In genomic region chr15:97373203-97374084, GRCm38 (mm10) we compare ENCODE assay signal across 8 mouse cellular contexts.
DNase-seq lines count a peak whose midpoint lies in the region; ATAC-seq and TF ChIP-seq lines count a peak whose summit lies in the region.

No protein-coding gene starts in this region.

- H3K4me3 ChIP-seq in CH12.LX (replicated peaks in 1 of 3; ENCODE audit: low read depth in 2 of 3, low read length in 2 of 3, poor library complexity in 1 of 3), result peak overlapping the region; percentile 58 to 94 (median 69)
- peak overlapping the region; percentile 27 to 33 for H3K4me3 ChIP-seq in heart, embryonic 14.5 days (ENCODE audit: control insufficient read depth in 1 of 2, insufficient read depth in 1 of 2, low read depth in 1 of 2, low read length in 2 of 2)
- peak overlapping the region; percentile 11 for H3K4me3 ChIP-seq in limb, embryonic 12.5 days (replicated peaks)
- peak overlapping the region; percentile 20 for H3K4me3 ChIP-seq in midbrain, embryonic 12.5 days

- peak; percentile 89 for DNase-seq in CH12.LX (ENCODE audit: extremely low read depth)
- DNase-seq in brain, adult 2 months (ENCODE audit: low read depth, low spot score), result peak; percentile 50
- peak; percentile 77 for DNase-seq in thymus, postnatal 0 days (ENCODE audit: low spot score)
- DNase-seq in frontal cortex, postnatal 10 days (ENCODE audit: low spot score in 2 of 2), result no peak
- DNase-seq in ovary, postnatal 36 days (ENCODE audit: low spot score), result no peak

- no peak for ATAC-seq in heart, embryonic 14.5 days (ENCODE audit: insufficient number of reproducible peaks, insufficient read depth, low FRiP score, low read depth)
- no peak for ATAC-seq in limb, embryonic 12.5 days (ENCODE audit: insufficient number of reproducible peaks, insufficient read depth, low FRiP score, low TSS enrichment, low read depth)
- no peak for ATAC-seq in midbrain, embryonic 12.5 days (ENCODE audit: low FRiP score, low read depth)

- H3K27ac ChIP-seq in CH12.LX (ENCODE audit: insufficient read depth, low read depth), result peak overlapping the region; percentile 99
- H3K27ac ChIP-seq in heart, embryonic 14.5 days (replicated peaks in 1 of 2; ENCODE audit: control insufficient read depth in 1 of 2, insufficient read depth in 1 of 2, low read depth in 2 of 2, low read length in 2 of 2), result peak overlapping the region; percentile 32 to 44; a peak in 2 of 4 replicates
- H3K27ac ChIP-seq in limb, embryonic 12.5 days, result no peak overlapping the region
- no peak overlapping the region for H3K27ac ChIP-seq in midbrain, embryonic 12.5 days (replicated peaks)

- peaks cover 47% of the 10 kb centered on the region for H3K79me2 ChIP-seq in CH12.LX (replicated peaks; ENCODE audit: control insufficient read depth, extremely low read depth, insufficient read depth, poor library complexity, severe bottlenecking)

- peaks cover 12 to 27% of the 10 kb centered on the region in 2 experiments for H3K4me1 ChIP-seq in CH12.LX (ENCODE audit: control insufficient read depth in 1 of 2, insufficient read depth in 2 of 2)
- peaks cover 13 to 18% of the 10 kb centered on the region in 2 experiments for H3K4me1 ChIP-seq in heart, embryonic 14.5 days (ENCODE audit: control insufficient read depth in 2 of 2, insufficient read depth in 2 of 2, low read length in 2 of 2)
- peaks cover 8% of the 10 kb centered on the region; the same call in 1 of the 2 replicates for H3K4me1 ChIP-seq in limb, embryonic 12.5 days (replicated peaks)
- H3K4me1 ChIP-seq in midbrain, embryonic 12.5 days, result peaks cover 7% of the 10 kb centered on the region

- WGBS in heart, embryonic 14.5 days, result 10% methylated on average over 25 of the region's 25 CpGs
- 9% methylated on average over 24 of the region's 25 CpGs for WGBS in limb, embryonic 12.5 days
- 13% methylated on average over 23 of the region's 25 CpGs for WGBS in midbrain, embryonic 12.5 days

- no peaks in the 10 kb centered on the region for H3K27me3 ChIP-seq in CH12.LX (replicated peaks)
- H3K27me3 ChIP-seq in heart, embryonic 14.5 days (ENCODE audit: control insufficient read depth, insufficient read depth, low read length), result 0 out of 2 replicates have a peak, but pooled peaks cover 3% of the 10 kb centered on the region
- H3K27me3 ChIP-seq in limb, embryonic 12.5 days, result peaks cover 19% of the 10 kb centered on the region
- peaks cover 16% of the 10 kb centered on the region for H3K27me3 ChIP-seq in midbrain, embryonic 12.5 days

- no peak; the same call in none of the 2 replicates for TF ChIP-seq RAD21 in CH12.LX (IDR thresholded peaks at IDR 0.05; ENCODE audit: low read depth, low read length)

- TF ChIP-seq CTCF in CH12.LX (conservative IDR thresholded peaks at IDR 0.05 in 1 of 2, IDR thresholded peaks at IDR 0.05 in 1 of 2; ENCODE audit: low read depth in 2 of 2, low read length in 2 of 2), result no peak

- peaks cover 3% of the 10 kb centered on the region for H3K9me3 ChIP-seq in CH12.LX (replicated peaks; ENCODE audit: low read length)
- no peaks in the 10 kb centered on the region for H3K9me3 ChIP-seq in heart, embryonic 14.5 days (ENCODE audit: control insufficient read depth, low read length)
- H3K9me3 ChIP-seq in limb, embryonic 12.5 days, result no peaks in the 10 kb centered on the region
- H3K9me3 ChIP-seq in midbrain, embryonic 12.5 days, result no peaks in the 10 kb centered on the region

- peaks cover 9 to 29% of the 10 kb centered on the region in 2 experiments for H3K36me3 ChIP-seq in CH12.LX (replicated peaks in 1 of 2; ENCODE audit: control insufficient read depth in 1 of 2, insufficient read depth in 1 of 2, low read length in 1 of 2)
- no peaks in the 10 kb centered on the region for H3K36me3 ChIP-seq in heart, embryonic 14.5 days (ENCODE audit: control insufficient read depth, insufficient read depth, low read length)
- no peaks in the 10 kb centered on the region for H3K36me3 ChIP-seq in limb, embryonic 12.5 days
- H3K36me3 ChIP-seq in midbrain, embryonic 12.5 days, result no peaks in the 10 kb centered on the region

- in situ Hi-C loops in CH12.LX (cut with MboI; ENCODE audit: low pct_ligation_motif_present, low pct_unique_long_range_greater_than_20kb, low sequenced_read_pairs), result no loop called here

- peak overlapping the region; percentile 99 for H3K9ac ChIP-seq in CH12.LX (ENCODE audit: insufficient read depth, low read depth)
- H3K9ac ChIP-seq in heart, embryonic 14.5 days (ENCODE audit: low read length), result peak overlapping the region; percentile 57
- peak overlapping the region; percentile 35; the same call in 1 of the 2 replicates for H3K9ac ChIP-seq in limb, embryonic 12.5 days (replicated peaks)
- H3K9ac ChIP-seq in midbrain, embryonic 12.5 days (replicated peaks), result no peak overlapping the region

- TF ChIP-seq EP300 in CH12.LX (IDR thresholded peaks at IDR 0.05; ENCODE audit: low read length), result peak; percentile 94

- dilution Hi-C loops in CH12.LX (cut with MboI; ENCODE audit: extremely low pct_ligation_motif_present, extremely low pct_unique_long_range_greater_than_20kb, low sequenced_read_pairs), result no loop called here

- peak; percentile 53 for TF ChIP-seq POLR2A in CH12.LX (IDR thresholded peaks at IDR 0.05; ENCODE audit: low read depth, low read length)

- peak overlapping the region; percentile 53 for H3K4me2 ChIP-seq in CH12.LX (ENCODE audit: insufficient read depth, low read depth, poor library complexity, severe bottlenecking)
- H3K4me2 ChIP-seq in heart, embryonic 14.5 days (ENCODE audit: low read length), result peak overlapping the region; percentile 69
- peak overlapping the region; percentile 44 for H3K4me2 ChIP-seq in limb, embryonic 12.5 days
- H3K4me2 ChIP-seq in midbrain, embryonic 12.5 days (replicated peaks), result peak overlapping the region; percentile 45

TF ChIP-seq in CH12.LX, 34 proteins besides CTCF, POLR2A, EP300 and RAD21:
- TF ChIP-seq GABPA (IDR thresholded peaks at IDR 0.05; ENCODE audit: insufficient replicate concordance, low read depth, low read length), result no peak
- TF ChIP-seq MXI1 (IDR thresholded peaks at IDR 0.05; ENCODE audit: low read depth, low read length), result peak; percentile 87
- peak; percentile 60; the same call in 1 of the 2 replicates for TF ChIP-seq UBTF (IDR thresholded peaks at IDR 0.05; ENCODE audit: low read depth, low read length)
- TF ChIP-seq MAX (IDR thresholded peaks at IDR 0.05; ENCODE audit: low read length), result peak; percentile 75
- no peak for TF ChIP-seq USF2 (conservative IDR thresholded peaks at IDR 0.05; ENCODE audit: low read depth, low read length)
- TF ChIP-seq TBP (conservative IDR thresholded peaks at IDR 0.05; ENCODE audit: low read depth, low read length), result peak; percentile 90
- peak; percentile 74 for TF ChIP-seq NELFE (IDR thresholded peaks at IDR 0.05; ENCODE audit: low read depth, low read length)
- TF ChIP-seq BHLHE40 (IDR thresholded peaks at IDR 0.05; ENCODE audit: low read depth, low read length), result peak; percentile 48
- peak; percentile 84 for TF ChIP-seq MEF2A (IDR thresholded peaks at IDR 0.05; ENCODE audit: borderline replicate concordance, low read depth, low read length)
- TF ChIP-seq ZMIZ1 (IDR thresholded peaks at IDR 0.05; ENCODE audit: low read depth, low read length), result peak; percentile 84
- peak; percentile 88 for TF ChIP-seq IRF4 (IDR thresholded peaks at IDR 0.05; ENCODE audit: low read depth, low read length)
- peak; percentile 69 for TF ChIP-seq ELF1 (IDR thresholded peaks at IDR 0.05; ENCODE audit: low read depth, low read length)
- peak; percentile 15; the same call in 1 of the 2 replicates for TF ChIP-seq CHD1 (IDR thresholded peaks at IDR 0.05; ENCODE audit: low read depth, low read length)
- no peak for TF ChIP-seq NRF1 (IDR thresholded peaks at IDR 0.05; ENCODE audit: low read depth, low read length)
- TF ChIP-seq TCF12 (IDR thresholded peaks at IDR 0.05; ENCODE audit: low read depth, low read length), result peak; percentile 84
- peak; percentile 20; the same call in 1 of the 2 replicates for TF ChIP-seq SMC3 (IDR thresholded peaks at IDR 0.05; ENCODE audit: low read depth, low read length)
- peak; percentile 83 for TF ChIP-seq SIN3A (IDR thresholded peaks at IDR 0.05; ENCODE audit: low read length)
- TF ChIP-seq HCFC1 (IDR thresholded peaks at IDR 0.05; ENCODE audit: low read depth, low read length), result peak; percentile 61
- TF ChIP-seq MAZ (IDR thresholded peaks at IDR 0.05; ENCODE audit: low read depth, low read length), result peak; percentile 49
- TF ChIP-seq RCOR1 (conservative IDR thresholded peaks at IDR 0.05; ENCODE audit: low read depth, low read length), result 0 out of 2 replicates have a peak, but pooled peaks have one; percentile 87
- peak; percentile 83 for TF ChIP-seq ETS1 (conservative IDR thresholded peaks at IDR 0.05; ENCODE audit: low read depth, low read length)
- TF ChIP-seq JUND (conservative IDR thresholded peaks at IDR 0.05; ENCODE audit: low read depth, low read length), result peak; percentile 95
- TF ChIP-seq ZNF384 (IDR thresholded peaks at IDR 0.05; ENCODE audit: low read depth, low read length), result peak; percentile 98
- TF ChIP-seq MAFK (IDR thresholded peaks at IDR 0.05; ENCODE audit: insufficient replicate concordance, low read length), result 0 out of 2 replicates have a peak, but pooled peaks have one; percentile 37
- no peak for TF ChIP-seq E2F4 (IDR thresholded peaks at IDR 0.05; ENCODE audit: insufficient replicate concordance, low read depth, low read length)
- TF ChIP-seq MYC (IDR thresholded peaks at IDR 0.05; ENCODE audit: low read depth, low read length), result peak; percentile 76; the same call in 1 of the 2 replicates
- TF ChIP-seq POLR2AphosphoS2 (IDR thresholded peaks at IDR 0.05; ENCODE audit: low read depth, low read length), result peak; percentile 66; the same call in 1 of the 2 replicates
- peak; percentile 75 for TF ChIP-seq CHD2 (IDR thresholded peaks at IDR 0.05; ENCODE audit: low read length)
- no peak for TF ChIP-seq PAX5 (IDR thresholded peaks at IDR 0.05; ENCODE audit: low read length)
- TF ChIP-seq ZKSCAN1 (IDR thresholded peaks at IDR 0.05; ENCODE audit: borderline replicate concordance, low read depth, low read length), result no peak; the same call in 1 of the 2 replicates
- 0 out of 2 replicates have a peak, but pooled peaks have one; percentile 61 for TF ChIP-seq KAT2A (IDR thresholded peaks at IDR 0.05; ENCODE audit: insufficient replicate concordance, low read length)
- no peak for TF ChIP-seq ZC3H11A (IDR thresholded peaks at IDR 0.05; ENCODE audit: low read depth, low read length)
- TF ChIP-seq JUN (IDR thresholded peaks at IDR 0.05; ENCODE audit: insufficient read depth, low read depth, low read length), result peak; percentile 96
- no peak for TF ChIP-seq USF1 (IDR thresholded peaks at IDR 0.05; ENCODE audit: low read depth, low read length)

Comparison
In these comparisons a context has a peak if more than half of its experiments do, and no peak if none do; other contexts are left out.
1. DNase-seq: peak in CH12.LX (single experiment), brain, adult 2 months (single experiment) and thymus, postnatal 0 days (single experiment); none in frontal cortex, postnatal 10 days (0 of 2) and ovary, postnatal 36 days (single experiment).
2. H3K27ac ChIP-seq: peak in CH12.LX (single experiment) and heart, embryonic 14.5 days (2 of 2); none in limb, embryonic 12.5 days (single experiment) and midbrain, embryonic 12.5 days (single experiment).
3. H3K4me3 ChIP-seq: peak in every context shown above with its lines; median percentile 69 in CH12.LX; 30 in heart, embryonic 14.5 days; 20 in midbrain, embryonic 12.5 days; 11 in limb, embryonic 12.5 days.
4. Peak in every context shown above with its lines, with median percentiles within 50 percentile points of each other: H3K4me2 ChIP-seq.